Mouse (Mus musculus): ENCODE data around the gene Xylt1.

Xylt1 gene

GRCm38 (mm10) chr7:117395511-117395910 lies 14.7 kb downstream of the Xylt1 start:
- DNase-seq (ENCODE audit: low spot score), result no peak

GRCm38 (mm10) chr7:117397877-117398276 lies 17.1 kb downstream of the Xylt1 start:
- DNase-seq (ENCODE audit: low spot score), result no peak

- no peak for DNase-seq (ENCODE audit: low spot score)
Observed at GRCm38 (mm10) chr7:117399971-117400370, 19.2 kb downstream of the Xylt1 start.

GRCm38 (mm10) chr7:117401581-117401980 lies 20.8 kb downstream of the Xylt1 start:
- DNase-seq (ENCODE audit: low spot score), result no peak

- DNase-seq (ENCODE audit: low spot score), result no peak
Observed at GRCm38 (mm10) chr7:117406336-117406735, 25.6 kb downstream of the Xylt1 start.

- DNase-seq (ENCODE audit: low spot score), result no peak
Observed at GRCm38 (mm10) chr7:117409268-117409988, 28.6 kb downstream of the Xylt1 start.

- no peak for DNase-seq (ENCODE audit: low spot score)
Observed at GRCm38 (mm10) chr7:117411874-117412273, 31.1 kb downstream of the Xylt1 start.

- DNase-seq (ENCODE audit: low spot score), result no peak
Observed at GRCm38 (mm10) chr7:117412405-117412804, 31.6 kb downstream of the Xylt1 start.

- DNase-seq (ENCODE audit: low spot score), result peak; percentile 47
Observed at GRCm38 (mm10) chr7:117414341-117415008, 33.7 kb downstream of the Xylt1 start.

GRCm38 (mm10) chr7:117415009-117415363 lies 34.2 kb downstream of the Xylt1 start:
- no peak for DNase-seq (ENCODE audit: low spot score)

- no peak for DNase-seq (ENCODE audit: low spot score)
Observed at GRCm38 (mm10) chr7:117419041-117419440, 38.3 kb downstream of the Xylt1 start.

GRCm38 (mm10) chr7:117419846-117420245 lies 39.1 kb downstream of the Xylt1 start:
- no peak for DNase-seq (ENCODE audit: low spot score)

GRCm38 (mm10) chr7:117420301-117420700 lies 39.5 kb downstream of the Xylt1 start:
- no peak for DNase-seq (ENCODE audit: low spot score)

GRCm38 (mm10) chr7:117420836-117421566 lies 40.2 kb downstream of the Xylt1 start:
- DNase-seq (ENCODE audit: low spot score), result no peak

- DNase-seq (ENCODE audit: low spot score), result no peak
Observed at GRCm38 (mm10) chr7:117424841-117425240, 44.1 kb downstream of the Xylt1 start.

GRCm38 (mm10) chr7:117426366-117426765 lies 45.6 kb downstream of the Xylt1 start:
- DNase-seq (ENCODE audit: low spot score), result no peak

- no peak for DNase-seq (ENCODE audit: low spot score)
Observed at GRCm38 (mm10) chr7:117428690-117429224, 48.0 kb downstream of the Xylt1 start.

- no peak for DNase-seq (ENCODE audit: low spot score)
Observed at GRCm38 (mm10) chr7:117429483-117429882, 48.7 kb downstream of the Xylt1 start.

GRCm38 (mm10) chr7:117429895-117430294 lies 49.1 kb downstream of the Xylt1 start:
- no peak for DNase-seq (ENCODE audit: low spot score)

- DNase-seq (ENCODE audit: low spot score), result no peak
Observed at GRCm38 (mm10) chr7:117430361-117430935, 49.7 kb downstream of the Xylt1 start.

GRCm38 (mm10) chr7:117433641-117434040 lies 52.9 kb downstream of the Xylt1 start:
- peak; percentile 43 for DNase-seq (ENCODE audit: low spot score)

- no peak for DNase-seq (ENCODE audit: low spot score)
Observed at GRCm38 (mm10) chr7:117435091-117435490, 54.3 kb downstream of the Xylt1 start.
